Comparison of ENCODE assay signal across 16 mouse cellular contexts in the genomic region with DNA sequence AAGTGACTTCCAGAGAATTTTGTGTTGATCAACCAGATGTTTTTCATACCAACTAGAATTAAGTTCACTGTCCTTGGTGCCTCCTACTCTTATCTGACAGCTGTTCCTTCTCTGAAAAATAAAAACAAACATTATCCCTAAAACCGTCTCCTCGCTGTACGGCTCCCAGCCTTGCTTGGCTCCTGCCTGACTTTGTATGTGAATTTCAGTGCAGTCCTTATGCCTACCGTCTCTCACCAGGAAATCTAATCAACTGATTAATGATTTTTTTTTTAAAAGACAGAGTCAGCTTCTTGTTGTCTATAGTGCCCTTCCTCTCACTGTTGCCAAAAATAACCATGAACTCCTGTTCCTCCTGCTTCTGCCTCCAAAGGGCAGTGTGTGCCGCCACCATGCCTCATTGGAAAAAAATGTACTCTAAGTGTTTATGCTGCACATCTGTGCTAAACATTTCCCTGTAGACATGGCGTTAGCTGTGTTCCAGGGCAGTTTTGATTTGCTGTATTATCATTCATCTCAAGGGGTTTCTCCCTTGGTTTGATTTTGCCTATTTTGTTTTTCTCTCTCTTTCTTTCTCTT. TPM values are rescaled to one million over a fixed set of nuclear protein-coding genes. Genes with fewer than 3 reads are reported as not detected.
DNase-seq lines count a peak whose midpoint lies in the region; ATAC-seq and TF ChIP-seq lines count a peak whose summit lies in the region.
"Had no signal": no experiment of that assay in that cellular context is flagged by ENCODE, and none has a peak within 500 bp of the region (broad histone marks: within the 10 kb centered on the region; RNA-seq: fewer than 3 reads in every experiment).

No protein-coding gene starts in this region.

- peaks cover 5% of the 10 kb centered on the region; the same call in 1 of the 2 replicates for H3K4me1 ChIP-seq in liver, adult 2 months (ENCODE audit: control insufficient read depth, insufficient read depth, low read length)
- no peaks in the 10 kb centered on the region for H3K4me1 ChIP-seq in liver, embryonic 11.5 days (replicated peaks; ENCODE audit: control insufficient read depth, insufficient read depth, low read length)
- peaks cover 23 to 38% of the 10 kb centered on the region in 2 experiments for H3K4me1 ChIP-seq in heart, embryonic 14.5 days (ENCODE audit: control insufficient read depth in 2 of 2, insufficient read depth in 2 of 2, low read length in 2 of 2)
- 0 out of 2 replicates have a peak, but pooled peaks cover 3% of the 10 kb centered on the region for H3K4me1 ChIP-seq in hindbrain, embryonic 13.5 days (replicated peaks)
- H3K4me1 ChIP-seq: midbrain, embryonic 13.5 days had no signal

- no peak for TF ChIP-seq POLR2A in liver, adult 2 months (IDR thresholded peaks at IDR 0.05; ENCODE audit: extremely low read depth, insufficient read depth, low read length)

- no peak for ATAC-seq in liver, embryonic 11.5 days (replicated peaks; ENCODE audit: low FRiP score)
- ATAC-seq in heart, embryonic 14.5 days (ENCODE audit: insufficient number of reproducible peaks, insufficient read depth, low FRiP score, low read depth): no peak
- ATAC-seq in hindbrain, embryonic 13.5 days (ENCODE audit: low FRiP score): no peak
- ATAC-seq: forebrain, embryonic 14.5 days; intestine, embryonic 15.5 days; midbrain, embryonic 13.5 days had no signal

- H3K36me3 ChIP-seq in liver, adult 2 months (ENCODE audit: control insufficient read depth, insufficient read depth, low read length): peaks cover 29% of the 10 kb centered on the region
- H3K36me3 ChIP-seq in liver, embryonic 11.5 days (ENCODE audit: control insufficient read depth, insufficient read depth, low read length): no peaks in the 10 kb centered on the region
- peaks cover 10% of the 10 kb centered on the region; the same call in 1 of the 2 replicates for H3K36me3 ChIP-seq in heart, embryonic 14.5 days (ENCODE audit: control insufficient read depth, insufficient read depth, low read length)
- H3K36me3 ChIP-seq in hindbrain, embryonic 13.5 days: no peaks in the 10 kb centered on the region
- H3K36me3 ChIP-seq: midbrain, embryonic 13.5 days had no signal

- H3K4me2 ChIP-seq in liver, embryonic 11.5 days: no peak overlapping the region
- H3K4me2 ChIP-seq in heart, embryonic 14.5 days (ENCODE audit: low read length): peak overlapping the region; percentile 41
- H3K4me2 ChIP-seq in hindbrain, embryonic 13.5 days: no peak overlapping the region
- H3K4me2 ChIP-seq: intestine, embryonic 15.5 days; midbrain, embryonic 13.5 days had no signal

- H3K79me2 ChIP-seq in liver, adult 2 months (ENCODE audit: control insufficient read depth, insufficient read depth, low read length): no peaks in the 10 kb centered on the region

- H3K9ac ChIP-seq in liver, adult 2 months (ENCODE audit: low read depth, low read length): no peak overlapping the region
- no peak overlapping the region for H3K9ac ChIP-seq in liver, embryonic 11.5 days (ENCODE audit: low read depth, low read length)
- no peak overlapping the region for H3K9ac ChIP-seq in heart, embryonic 14.5 days (ENCODE audit: low read length)
- no peak overlapping the region for H3K9ac ChIP-seq in hindbrain, embryonic 13.5 days
- H3K9ac ChIP-seq: intestine, embryonic 15.5 days; midbrain, embryonic 13.5 days had no signal

- no peaks in the 10 kb centered on the region for H3K27me3 ChIP-seq in liver, adult 2 months (ENCODE audit: control insufficient read depth, insufficient read depth, low read length)
- H3K27me3 ChIP-seq in liver, embryonic 11.5 days (replicated peaks; ENCODE audit: control insufficient read depth, insufficient read depth, low read length): no peaks in the 10 kb centered on the region
- H3K27me3 ChIP-seq in heart, embryonic 14.5 days (ENCODE audit: control insufficient read depth, insufficient read depth, low read length): no peaks in the 10 kb centered on the region
- H3K27me3 ChIP-seq in hindbrain, embryonic 13.5 days: no peaks in the 10 kb centered on the region
- H3K27me3 ChIP-seq: intestine, embryonic 15.5 days; midbrain, embryonic 13.5 days had no signal

- H3K9me3 ChIP-seq in liver, embryonic 11.5 days (ENCODE audit: control insufficient read depth, low read length): no peaks in the 10 kb centered on the region
- no peaks in the 10 kb centered on the region for H3K9me3 ChIP-seq in heart, embryonic 14.5 days (ENCODE audit: control insufficient read depth, low read length)
- no peaks in the 10 kb centered on the region for H3K9me3 ChIP-seq in hindbrain, embryonic 13.5 days
- H3K9me3 ChIP-seq: intestine, embryonic 15.5 days; midbrain, embryonic 13.5 days had no signal

- H3K27ac ChIP-seq in liver, adult 2 months (replicated peaks; ENCODE audit: insufficient read depth, low read depth, low read length): no peak overlapping the region
- no peak overlapping the region for H3K27ac ChIP-seq in liver, embryonic 11.5 days (ENCODE audit: low read depth, low read length)
- H3K27ac ChIP-seq in heart, embryonic 14.5 days (replicated peaks in 1 of 2; ENCODE audit: control insufficient read depth in 1 of 2, insufficient read depth in 1 of 2, low read depth in 2 of 2, low read length in 2 of 2): peak overlapping the region; percentile 76
- no peak overlapping the region for H3K27ac ChIP-seq in hindbrain, embryonic 13.5 days
- H3K27ac ChIP-seq: midbrain, embryonic 13.5 days had no signal

- no peak overlapping the region for H3K4me3 ChIP-seq in liver, adult 2 months (ENCODE audit: insufficient read depth, low read depth, low read length)
- H3K4me3 ChIP-seq in liver, embryonic 11.5 days (ENCODE audit: low read depth, low read length): no peak overlapping the region
- H3K4me3 ChIP-seq in heart, embryonic 14.5 days (ENCODE audit: control insufficient read depth in 1 of 2, insufficient read depth in 1 of 2, low read depth in 1 of 2, low read length in 2 of 2): no peak overlapping the region
- no peak overlapping the region for H3K4me3 ChIP-seq in hindbrain, embryonic 13.5 days
- H3K4me3 ChIP-seq: intestine, embryonic 15.5 days; midbrain, embryonic 13.5 days had no signal

- no peak for TF ChIP-seq CTCF in liver, adult 2 months (IDR thresholded peaks at IDR 0.05; ENCODE audit: low read depth, low read length)

- WGBS in liver, adult 2 months: 67% methylated on average over 6 of the region's 6 CpGs
- 57% methylated on average over 6 of the region's 6 CpGs for WGBS in liver, embryonic 11.5 days
- 16% methylated on average over 6 of the region's 6 CpGs for WGBS in heart, embryonic 14.5 days
- 61% methylated on average over 6 of the region's 6 CpGs for WGBS in hindbrain, embryonic 13.5 days

- DNase-seq in adrenal gland, adult 2 months: peak; percentile 32
- no peak for DNase-seq in adrenal gland, adult 8-10 months
- peak; percentile 36 for DNase-seq in liver, adult 2 months (ENCODE audit: extremely low read depth, low read depth, low spot score)
- no peak for DNase-seq in liver, embryonic 11.5 days (ENCODE audit: low spot score)
- DNase-seq in lung, postnatal 25 days (ENCODE audit: low spot score): peak; percentile 52
- no peak for DNase-seq in adrenal gland, postnatal 4 days (ENCODE audit: low spot score in 2 of 2)
- DNase-seq: cerebellum, adult 11-12 months; liver had no signal

RNA-seq across cellular contexts. Expression of gene Mertk, which starts 54.6 kb away (rescaled TPM):
- total RNA-seq in adrenal gland, adult 2 months (2021): 10 to 100 TPM in 1 of 2 experiments, 1 to 10 TPM in 1; 9.6 to 12.5 TPM
- polyA plus RNA-seq in adrenal gland, adult 2 months (2012; rRNA removed): 2.2 and 2.9 TPM in 2 replicates
- 10 to 100 TPM in 3 of 4 experiments, 1 to 10 TPM in 1; 9.6 to 19.3 (median 12.6) TPM for total RNA-seq in adrenal gland, adult 8-10 months (2022)
- 16.5 and 17.0 TPM in 2 replicates for total RNA-seq in liver, adult 2 months (2014; rRNA removed)
- 3.0 and 3.8 TPM in 2 replicates for polyA plus RNA-seq in liver, adult 2 months (2012; rRNA removed)
- polyA plus RNA-seq in liver, embryonic 11.5 days (2014; fragmentation: Nextera tagmentation; extraction: Ambion mirVana): 4.9 and 6.6 TPM in 2 replicates
- 4.9 and 5.4 TPM in 2 replicates for polyA plus RNA-seq in heart, embryonic 14.5 days (2014; fragmentation: Nextera tagmentation; extraction: Ambion mirVana)
- polyA plus RNA-seq in hindbrain, embryonic 13.5 days (2015; fragmentation: Nextera tagmentation; extraction: Ambion mirVana): 2.0 and 2.1 TPM in 2 replicates
- total RNA-seq in adrenal gland, postnatal 4 days (2021): 10 to 100 TPM; 15.5 to 16.8 TPM
- total RNA-seq: granulocyte monocyte progenitor cell, adult 5-6 weeks; MEL; neutrophil, adult 5-6 weeks had no signal

Comparison
In these comparisons a context has a peak if more than half of its experiments do, and no peak if none do; other contexts are left out.
1. DNase-seq: peak in adrenal gland, adult 2 months (single experiment), liver, adult 2 months (single experiment) and lung, postnatal 25 days (single experiment); none in adrenal gland, adult 8-10 months (single experiment), liver, embryonic 11.5 days (single experiment) and adrenal gland, postnatal 4 days (0 of 2).
2. H3K27ac ChIP-seq: peak in heart, embryonic 14.5 days (2 of 2); none in liver, adult 2 months (single experiment), liver, embryonic 11.5 days (single experiment) and hindbrain, embryonic 13.5 days (single experiment).